Mouse (Mus musculus): ENCODE results near the gene Igsf8. TPM values are rescaled to one million over a fixed set of nuclear protein-coding genes. Genes with fewer than 3 reads are reported as not detected.

Gene Igsf8
- total RNA-seq, 2 experiments from 2014 or later: 7.4 to 8.3 TPM

DNA sequence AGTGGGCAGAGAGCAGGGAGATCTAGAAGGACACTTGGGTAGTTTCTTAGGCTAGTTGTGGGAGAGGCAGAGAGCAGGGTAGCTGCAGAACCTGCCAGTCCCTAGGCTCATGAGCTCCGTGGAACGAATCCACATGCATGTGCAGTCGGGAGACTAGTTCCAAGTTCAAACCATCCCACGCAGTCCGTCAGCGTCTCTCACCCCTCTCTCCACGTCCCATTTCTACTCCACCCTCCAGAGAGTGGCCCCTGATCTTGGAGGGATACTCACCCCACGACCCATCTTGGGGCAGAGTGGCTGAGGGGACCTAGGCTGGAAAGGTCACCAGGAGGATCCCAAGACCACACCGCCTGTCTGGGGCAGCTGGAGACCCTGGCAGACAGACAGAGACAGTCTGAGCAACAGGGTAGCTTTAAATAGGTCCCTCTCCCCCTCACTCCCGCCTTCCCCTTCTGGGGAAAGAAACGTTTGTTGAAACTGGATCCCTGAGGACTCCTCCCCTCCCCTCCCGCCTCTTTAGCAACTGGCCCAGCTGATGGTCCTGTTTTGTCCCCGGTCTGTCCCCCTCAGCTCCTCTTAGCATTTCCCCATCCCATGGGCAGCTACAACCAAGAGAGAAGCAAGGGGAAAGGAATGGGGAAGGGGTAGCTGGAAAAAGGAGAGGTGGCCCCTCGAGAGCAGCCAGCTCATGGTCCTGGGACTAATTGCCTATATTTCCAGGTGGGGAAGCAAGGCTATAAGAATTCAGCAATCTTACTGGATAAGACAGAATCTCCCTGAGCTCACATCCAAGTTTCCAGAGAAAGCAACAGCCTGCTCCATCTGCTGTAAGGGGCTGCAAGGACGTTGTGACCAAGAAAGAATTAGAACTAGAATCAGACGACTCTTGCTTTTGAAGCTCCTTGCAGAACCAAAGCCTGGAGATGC is 36.4 kb downstream of the Igsf8 start, which contains the start of gene Atp1a2:
Atp1a2 (minus strand) TSS at position 454 of the 927 bp plus-strand sequence.
- DNase-seq: peak; percentile 89
- TF ChIP-seq CTCF (IDR thresholded peaks at IDR 0.05): no peak
- Histone ChIP-seq H3K4me3 (peak within 1 kb of the TSS; percentile 79), H3K27ac (peak within 1 kb of the TSS; percentile 98)
- intact Hi-C loops (cut with DNase I): loop anchor here (1.0 to 5.0 kb wide), 2 partner anchors 14 to 81 kb away; partner anchors contain the start of gene Casq1

DNA sequence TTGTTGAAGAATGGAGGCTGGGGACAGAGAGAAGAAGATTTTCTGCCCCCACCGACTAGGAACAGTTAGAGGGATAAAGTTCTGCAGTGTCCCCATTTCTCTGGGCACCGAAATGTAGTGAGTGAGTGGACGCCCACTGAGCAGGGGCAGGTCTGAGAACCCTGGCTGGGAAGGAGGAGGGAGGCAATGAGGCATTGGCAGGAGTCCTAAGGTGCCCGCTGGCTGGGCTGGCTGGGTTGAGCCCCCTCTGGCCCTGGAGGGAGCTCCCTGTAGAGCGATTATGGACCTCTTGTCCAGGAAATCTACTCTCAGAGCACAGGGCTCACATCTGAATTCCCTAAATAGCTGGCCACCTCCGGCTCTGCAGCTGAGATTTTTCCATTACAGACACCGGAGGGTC is 38.1 kb downstream of the Igsf8 start:
- peak; percentile 52 for DNase-seq
- peak overlapping the region; percentile 41 for H3K4me3 ChIP-seq
- intact Hi-C loops (cut with DNase I): loop anchor here (5.0 kb wide), 1 partner anchor 82 kb away; the partner anchor contains the start of gene Casq1
- peak overlapping the region; percentile 98 for H3K27ac ChIP-seq
- no peak for TF ChIP-seq CTCF (IDR thresholded peaks at IDR 0.05)

DNA sequence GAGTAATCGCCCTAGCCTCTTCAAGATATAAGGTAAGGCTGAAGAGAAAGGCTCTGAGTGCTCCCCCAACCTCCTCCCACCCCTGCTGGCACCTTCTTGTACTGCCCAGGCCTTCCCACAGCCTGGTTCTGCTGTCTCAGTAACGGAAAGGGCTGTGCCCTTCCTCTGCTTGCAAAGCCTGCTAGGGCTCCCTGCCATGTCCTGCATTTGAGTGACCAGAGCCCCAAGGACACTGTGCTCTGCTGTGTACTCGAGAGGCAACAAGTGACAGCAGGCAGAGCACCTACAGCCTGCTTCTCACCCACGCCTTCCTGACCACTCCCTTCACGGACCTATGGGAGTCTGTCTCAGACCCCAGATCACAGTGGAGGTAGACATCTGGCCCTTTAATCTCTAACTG is 38.8 kb downstream of the Igsf8 start:
- intact Hi-C loops (cut with DNase I): no loop called here
- DNase-seq: peak; percentile 89
- peak overlapping the region; percentile 41 for H3K4me3 ChIP-seq
- H3K27ac ChIP-seq: peak overlapping the region; percentile 98
- TF ChIP-seq CTCF (IDR thresholded peaks at IDR 0.05): peak; percentile 49

DNA sequence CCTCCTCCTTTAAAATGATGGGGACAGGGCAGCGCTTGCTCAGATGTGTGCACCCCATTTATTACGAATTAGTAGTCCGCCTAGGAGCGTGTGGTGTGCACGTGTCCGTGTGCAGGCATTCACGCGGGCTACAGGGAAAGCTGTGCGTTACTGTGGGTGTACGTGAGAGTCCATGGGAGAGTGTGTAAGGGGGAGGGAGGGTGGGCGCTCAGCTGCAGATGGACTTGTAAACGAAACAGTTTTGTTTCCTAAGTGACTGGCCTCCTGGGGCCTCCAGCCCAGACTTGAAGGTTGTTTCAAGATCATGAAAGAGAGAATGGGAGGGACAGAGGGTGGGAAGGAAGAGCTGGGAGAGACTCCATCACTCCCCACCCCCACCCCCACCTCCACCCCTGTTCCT is 39.7 kb downstream of the Igsf8 start:
- TF ChIP-seq CTCF (IDR thresholded peaks at IDR 0.05): no peak
- H3K4me3 ChIP-seq: peak overlapping the region; percentile 41
- peak overlapping the region; percentile 98 for H3K27ac ChIP-seq
- intact Hi-C loops (cut with DNase I): no loop called here
- peak; percentile 34 for DNase-seq

DNA sequence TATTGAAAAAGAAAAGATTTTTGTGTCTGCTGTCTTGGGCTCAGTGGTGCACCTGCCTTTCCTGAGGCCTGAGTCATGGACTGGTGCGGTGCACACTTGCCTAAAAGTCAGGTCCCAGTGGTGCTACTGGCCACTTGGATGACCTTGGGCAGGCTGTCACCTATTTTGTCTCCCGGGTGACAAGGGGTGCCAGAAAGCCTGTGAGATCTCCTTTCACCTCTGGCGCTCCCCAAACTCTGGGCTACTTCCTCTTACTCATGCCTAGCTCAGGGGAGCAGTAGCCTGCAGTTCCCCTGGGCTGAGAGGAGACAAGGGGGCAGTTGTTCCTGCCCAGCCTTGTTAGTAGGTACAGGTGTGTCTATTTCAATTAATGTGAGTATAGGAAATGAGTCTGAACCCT is 40.9 kb downstream of the Igsf8 start:
- intact Hi-C loops (cut with DNase I): no loop called here
- Histone ChIP-seq H3K4me3 (peak overlapping the region; percentile 19; the same call in 1 of the 2 replicates), H3K27ac (peak overlapping the region; percentile 98)
- DNase-seq: peak; percentile 67
- no peak for TF ChIP-seq CTCF (IDR thresholded peaks at IDR 0.05)

DNA sequence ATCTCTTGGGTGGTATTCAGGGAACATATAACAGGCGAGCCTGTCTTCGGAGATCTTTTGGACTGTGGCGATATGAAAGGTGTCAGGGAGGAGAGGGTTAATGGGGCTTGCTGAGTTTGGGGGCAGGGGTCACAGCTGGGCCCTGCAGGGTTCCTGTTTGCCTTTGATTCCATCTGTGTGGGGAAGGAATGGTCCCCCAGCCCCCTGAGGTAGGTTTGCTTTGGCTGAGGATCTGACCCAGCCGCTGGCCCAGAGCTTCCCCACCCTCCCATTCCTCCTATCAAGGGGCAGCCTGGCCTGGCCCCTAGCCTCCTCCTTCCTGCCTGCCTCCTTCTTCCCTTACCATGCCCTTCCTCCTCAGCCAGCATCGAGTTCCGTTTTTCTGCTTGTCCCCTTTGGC is 41.4 kb downstream of the Igsf8 start:
- intact Hi-C loops (cut with DNase I): no loop called here
- DNase-seq: peak; percentile 49

DNA sequence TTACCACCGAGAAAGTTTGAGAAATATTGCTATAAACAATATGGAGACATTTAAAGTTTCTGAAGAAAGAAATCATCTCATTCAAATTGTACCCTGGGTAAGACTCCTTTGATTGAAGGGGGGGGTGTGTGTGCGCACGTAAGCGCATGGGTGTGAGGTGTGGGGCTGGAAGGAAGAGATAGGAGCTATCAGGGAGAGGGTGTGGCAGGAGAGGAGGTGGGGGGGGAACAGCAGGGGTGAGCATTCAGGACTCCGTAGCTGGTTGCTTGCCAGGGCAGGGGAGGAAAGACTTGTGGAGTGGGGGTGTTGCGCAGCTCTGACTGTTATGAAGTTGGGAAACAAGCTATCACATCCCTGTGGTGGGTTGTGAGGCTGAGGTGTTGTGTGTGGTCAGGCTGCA is 43.0 kb downstream of the Igsf8 start:
- no peak overlapping the region for H3K4me3 ChIP-seq
- intact Hi-C loops (cut with DNase I): no loop called here
- DNase-seq: no peak
- TF ChIP-seq CTCF (IDR thresholded peaks at IDR 0.05): no peak
- H3K27ac ChIP-seq: no peak overlapping the region; the same call in 1 of the 2 replicates

More for the DNA sequence above, 41.4 kb downstream of the Igsf8 start:
- no peak for TF ChIP-seq CTCF (IDR thresholded peaks at IDR 0.05)
- H3K27ac ChIP-seq: peak overlapping the region; percentile 98
- peak overlapping the region; percentile 19; the same call in 1 of the 2 replicates for H3K4me3 ChIP-seq

DNA sequence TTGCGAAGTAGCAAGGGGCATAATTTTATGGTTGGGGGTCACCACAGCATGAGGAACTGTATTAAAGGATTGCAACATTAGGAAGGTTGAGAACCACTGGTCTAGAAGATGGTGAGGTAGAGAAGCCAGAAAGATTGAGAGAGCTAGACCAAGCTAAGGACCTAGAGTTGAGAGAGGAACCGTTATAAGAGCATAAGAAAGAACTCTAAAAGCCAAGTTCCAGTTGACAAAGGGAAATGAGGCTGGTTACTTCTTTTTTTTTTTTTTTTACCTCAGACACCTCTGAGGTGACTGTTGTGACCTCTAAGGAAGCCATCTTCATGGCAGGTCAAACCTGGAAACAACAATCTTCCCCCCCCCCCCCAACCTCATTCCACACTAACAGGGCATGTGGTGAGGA is 43.7 kb downstream of the Igsf8 start:
- DNase-seq: no peak
- Histone ChIP-seq H3K4me3 (no peak overlapping the region), H3K27ac (peak overlapping the region; percentile 46; the same call in 1 of the 2 replicates)
- intact Hi-C loops (cut with DNase I): loop anchor here (5.0 kb wide), 1 partner anchor 53 kb away; no protein-coding TSS in a partner anchor
- no peak for TF ChIP-seq CTCF (IDR thresholded peaks at IDR 0.05)

DNA sequence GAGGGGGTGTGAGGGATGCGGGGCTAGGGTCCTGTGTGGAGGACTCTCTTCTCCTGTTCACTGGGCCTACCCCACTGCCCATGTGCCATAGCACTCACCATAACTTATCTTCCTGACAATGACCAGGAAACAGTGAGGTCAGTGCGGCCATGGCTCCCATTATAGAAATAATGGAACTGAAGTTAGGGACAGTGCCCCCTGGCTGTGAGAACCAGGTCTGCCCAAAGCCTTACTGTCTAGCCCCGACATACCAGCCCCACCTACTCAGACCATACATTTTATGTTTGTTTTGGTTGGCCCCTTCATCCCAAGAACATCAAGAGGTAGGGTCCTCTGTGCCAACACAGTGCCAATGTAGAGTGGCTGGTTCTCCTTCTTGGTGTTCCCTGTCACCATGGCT is 44.2 kb downstream of the Igsf8 start:
- Histone ChIP-seq H3K4me3 (no peak overlapping the region), H3K27ac (peak overlapping the region; percentile 46; the same call in 1 of the 2 replicates)
- DNase-seq: no peak
- peak; percentile 45 for TF ChIP-seq CTCF (IDR thresholded peaks at IDR 0.05)
- intact Hi-C loops (cut with DNase I): loop anchor here (5.0 kb wide), 1 partner anchor 53 kb away; no protein-coding TSS in a partner anchor

DNA sequence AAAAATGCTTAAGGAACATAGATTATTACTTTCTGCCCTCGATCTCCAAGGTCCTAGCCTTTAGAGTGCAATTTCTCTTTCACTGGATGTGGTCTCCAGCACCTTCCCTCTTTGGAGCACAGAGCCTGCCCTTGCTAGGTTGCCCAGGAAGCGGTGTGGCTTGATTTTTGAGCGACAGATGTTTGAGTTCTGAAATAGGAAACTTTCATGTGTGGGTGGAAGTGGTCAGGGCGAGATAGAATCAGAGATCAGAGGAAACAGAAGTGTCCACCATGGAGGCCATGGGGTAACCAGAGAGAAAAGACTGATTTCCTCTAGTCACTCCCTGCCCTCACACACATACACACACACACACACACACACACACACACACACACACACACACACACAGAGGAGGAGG is 44.8 kb downstream of the Igsf8 start:
- no peak for DNase-seq
- TF ChIP-seq CTCF (IDR thresholded peaks at IDR 0.05): no peak
- intact Hi-C loops (cut with DNase I): loop anchor here (5.0 kb wide), 1 partner anchor 54 kb away; no protein-coding TSS in a partner anchor

DNA sequence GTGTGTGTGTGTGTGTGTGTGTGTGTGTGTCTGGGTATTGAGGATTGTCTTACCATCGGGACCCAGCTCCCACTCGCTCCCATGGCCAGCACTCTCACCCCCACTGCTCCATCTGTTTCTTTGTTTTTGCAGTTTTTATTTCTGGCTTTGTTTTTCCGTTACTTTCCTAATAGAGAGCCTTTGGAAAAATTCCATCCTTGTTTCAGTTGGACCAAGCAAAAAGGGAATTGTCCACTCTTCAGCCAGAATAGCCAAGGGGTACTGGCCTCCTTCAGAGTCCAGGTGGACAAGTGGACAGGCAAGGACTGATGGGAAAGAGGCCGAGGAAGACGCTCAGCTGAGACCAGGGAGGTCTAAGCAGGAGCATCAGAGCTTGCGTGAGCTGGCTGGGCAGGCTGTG is 45.4 kb downstream of the Igsf8 start:
- Histone ChIP-seq H3K4me3 (no peak overlapping the region), H3K27ac (peak overlapping the region; percentile 62; the same call in 1 of the 2 replicates)
- no peak for TF ChIP-seq CTCF (IDR thresholded peaks at IDR 0.05)
- intact Hi-C loops (cut with DNase I): loop anchor here (5.0 kb wide), 1 partner anchor 55 kb away; no protein-coding TSS in a partner anchor
- no peak for DNase-seq

More for the DNA sequence above, 44.8 kb downstream of the Igsf8 start:
- H3K4me3 ChIP-seq: no peak overlapping the region
- H3K27ac ChIP-seq: peak overlapping the region; percentile 46; the same call in 1 of the 2 replicates

DNA sequence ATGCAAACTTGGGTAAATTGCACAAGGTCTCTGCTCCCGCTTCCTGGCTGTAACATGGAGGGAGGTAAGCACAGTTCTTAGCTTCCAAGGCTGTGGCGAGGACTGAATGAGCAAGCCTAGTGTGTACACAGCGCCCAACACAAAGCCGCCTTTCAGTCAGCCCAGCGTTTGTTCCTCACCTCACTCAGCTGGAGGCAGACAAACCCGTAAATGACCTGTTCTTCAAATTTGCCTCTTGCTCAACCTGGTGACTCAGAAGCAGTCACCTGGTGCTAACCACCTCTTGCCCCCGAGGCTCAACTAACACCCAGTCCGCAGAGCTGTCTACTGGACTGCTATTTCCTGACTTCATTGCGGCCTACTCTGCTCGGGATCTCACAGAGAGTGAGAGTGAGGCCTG is 46.5 kb downstream of the Igsf8 start:
- intact Hi-C loops (cut with DNase I): loop anchor here (5.0 kb wide), 1 partner anchor 56 kb away; no protein-coding TSS in a partner anchor
- DNase-seq: no peak
- Histone ChIP-seq H3K27ac (peak overlapping the region; percentile 57), H3K4me3 (no peak overlapping the region)
- TF ChIP-seq CTCF (IDR thresholded peaks at IDR 0.05): no peak

DNA sequence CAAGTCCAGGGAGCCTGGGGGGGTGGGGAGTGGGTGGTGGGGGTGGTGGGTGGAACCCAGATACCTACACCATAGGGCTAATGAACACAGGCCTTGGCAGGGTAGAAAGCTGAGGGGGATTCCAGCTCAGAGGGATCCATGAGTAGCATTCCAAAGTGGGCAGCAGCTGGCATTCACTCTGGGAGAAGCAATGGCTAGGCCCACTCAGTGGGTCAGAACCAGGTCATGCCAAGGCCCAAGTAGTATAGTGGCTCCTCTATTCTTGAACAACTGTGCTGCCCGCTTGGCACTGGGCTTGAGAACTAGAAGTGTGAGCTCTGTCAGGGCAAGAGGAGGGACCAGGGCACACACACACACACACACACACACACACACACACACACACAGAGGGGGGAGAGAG is 47.0 kb downstream of the Igsf8 start:
- H3K27ac ChIP-seq: peak overlapping the region; percentile 57
- no peak for TF ChIP-seq CTCF (IDR thresholded peaks at IDR 0.05)
- peak; percentile 44 for DNase-seq
- no peak overlapping the region for H3K4me3 ChIP-seq
- intact Hi-C loops (cut with DNase I): loop anchor here (5.0 kb wide), 1 partner anchor 56 kb away; no protein-coding TSS in a partner anchor

All from gastrocnemius, adult 2 months (tissue).